Mouse (Mus musculus) gastrocnemius, adult 18-20 months (tissue): ENCODE results near the gene St6gal1. TPM values are rescaled to one million over a fixed set of nuclear protein-coding genes. Genes with fewer than 3 reads are reported as not detected.
"Not testable (repeated sequence)": the region's sequence is repeated elsewhere in the genome, so short reads cannot be mapped to it uniquely, and the experiment has no call there.

Source experiments
- DNase-seq: peaks from one replicate; pipeline ENCODE4 v3.0.0; 2021; ENCODE audit warnings: low spot score
- long read RNA-seq, 2 experiments: library from polyadenylated mRNA; stranded (forward); transcript quantifications; one replicate each; pipeline ENCODE4 v2.0.0; 2021
- total RNA-seq, 2 experiments: library from RNA; stranded (reverse); gene quantifications; 2 replicates each; pipeline ENCODE4 v1.2.3; 2021

St6gal1 gene
- total RNA-seq = 1 to 10 TPM; 3.6 to 4.7 TPM
- long read RNA-seq, experiment 1, full-length matches to known transcripts = 2 of 2 reads
- long read RNA-seq, experiment 1, partial matches to known transcripts = 0 of 2 reads
- long read RNA-seq, experiment 1, other reads (novel, unspliced or antisense) = 0 of 2 reads
- long read RNA-seq, experiment 2, full-length matches to known transcripts = 1 of 3 reads
- long read RNA-seq, experiment 2, partial matches to known transcripts = 0 of 3 reads
- long read RNA-seq, experiment 2, other reads (novel, unspliced or antisense) = 2 of 3 reads

DNA sequence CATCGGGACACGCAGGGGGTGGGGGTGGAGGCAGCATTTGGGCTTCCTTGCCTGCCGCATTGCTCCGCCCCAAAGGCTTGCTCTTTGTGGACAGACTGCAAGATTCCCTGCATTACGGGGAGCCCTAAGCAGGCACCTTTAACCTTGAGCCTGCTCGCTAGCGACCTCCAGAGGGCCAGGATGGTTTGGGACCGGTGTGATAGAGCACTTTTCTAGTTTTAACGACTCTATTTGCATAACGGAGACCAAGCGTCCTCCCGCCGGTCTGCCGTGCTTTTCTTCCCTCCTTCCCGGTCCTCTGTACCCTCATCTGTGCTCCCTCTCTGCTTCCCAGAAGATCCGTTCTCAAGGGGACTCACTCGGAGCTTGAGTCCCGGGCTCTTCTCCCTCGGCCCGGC lies at the start of gene St6gal1:
St6gal1 (plus strand) TSS at position 70 of the 398 bp plus-strand sequence.
- DNase-seq = peak; percentile 76

DNA sequence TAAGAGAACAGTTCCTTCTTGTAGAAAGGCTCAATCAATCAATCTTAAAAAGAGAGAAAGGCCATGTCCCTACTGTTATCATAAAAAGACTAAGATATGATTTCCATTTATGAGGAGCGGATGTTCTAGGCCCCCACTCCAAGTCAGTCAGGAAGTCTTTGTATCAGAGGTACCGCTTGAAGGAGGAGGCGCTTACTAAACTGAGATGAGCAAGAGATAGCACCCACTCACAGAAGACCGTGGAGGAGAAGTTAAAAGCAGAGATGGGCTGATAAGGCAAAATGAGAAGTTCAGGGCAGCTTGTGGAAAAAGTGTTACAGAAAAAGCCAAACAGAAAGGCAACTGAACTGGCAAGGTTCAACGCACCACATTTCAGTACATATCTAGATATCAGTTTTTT lies 49.7 kb upstream of the St6gal1 start:
- no peak for DNase-seq

DNA sequence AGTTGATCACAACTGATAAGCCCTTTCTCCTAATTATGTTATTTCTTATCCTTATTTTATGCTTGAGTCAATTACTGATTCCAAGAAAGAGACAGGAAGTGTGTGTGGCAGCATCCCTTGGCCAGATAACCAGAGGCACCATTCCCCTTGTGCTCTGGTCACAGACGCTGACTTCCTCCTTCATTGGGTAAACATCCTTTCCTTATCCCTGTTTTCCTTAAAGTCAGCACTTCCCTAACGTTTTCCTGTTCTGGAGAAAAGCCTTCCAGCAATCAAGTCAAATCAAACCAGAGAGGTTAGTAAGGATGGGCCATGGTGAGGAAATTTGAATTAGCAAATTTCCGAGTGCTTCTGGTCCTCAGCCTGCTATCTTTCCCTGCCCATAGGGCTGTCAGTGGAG lies 48.6 kb upstream of the St6gal1 start:
- DNase-seq = no peak

DNA sequence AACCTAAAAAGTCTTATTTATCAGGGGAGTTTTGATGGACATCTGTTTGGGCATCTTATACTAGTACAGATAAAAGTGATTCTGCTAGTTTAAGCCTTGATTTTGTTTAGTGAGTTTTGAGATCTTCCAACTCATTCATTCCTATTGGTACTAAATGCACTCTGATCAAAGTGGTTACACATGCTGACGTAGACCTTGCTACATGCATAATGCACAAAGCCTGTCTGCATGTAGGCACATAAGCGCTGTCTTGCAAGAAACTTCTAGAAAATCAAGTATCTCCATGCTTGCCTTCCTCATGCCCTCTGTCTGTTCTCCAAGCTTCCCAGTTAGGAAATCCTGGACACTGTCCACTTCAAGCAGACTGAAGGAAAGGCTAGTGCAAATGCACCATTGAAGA lies 46.7 kb upstream of the St6gal1 start:
- no peak for DNase-seq

DNA sequence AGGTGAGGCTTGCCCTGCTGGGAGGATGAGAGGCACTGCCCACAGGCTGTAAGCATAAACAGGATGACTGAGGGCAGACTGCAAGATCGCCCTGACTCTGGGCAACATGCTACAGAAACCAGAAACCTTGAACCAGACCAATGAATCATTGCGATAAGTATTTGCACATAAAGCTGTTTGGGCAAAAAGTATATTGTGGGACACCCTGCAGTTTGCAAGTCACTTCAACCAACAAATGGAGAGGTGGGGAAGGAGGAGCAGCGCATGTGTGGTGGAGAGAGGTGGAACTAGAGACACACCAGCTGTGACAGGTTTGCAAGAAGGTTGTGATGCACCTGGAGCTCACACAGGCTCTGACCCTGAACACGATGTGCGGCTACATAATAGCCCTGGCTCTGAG lies 45.7 kb upstream of the St6gal1 start:
- no peak for DNase-seq

DNA sequence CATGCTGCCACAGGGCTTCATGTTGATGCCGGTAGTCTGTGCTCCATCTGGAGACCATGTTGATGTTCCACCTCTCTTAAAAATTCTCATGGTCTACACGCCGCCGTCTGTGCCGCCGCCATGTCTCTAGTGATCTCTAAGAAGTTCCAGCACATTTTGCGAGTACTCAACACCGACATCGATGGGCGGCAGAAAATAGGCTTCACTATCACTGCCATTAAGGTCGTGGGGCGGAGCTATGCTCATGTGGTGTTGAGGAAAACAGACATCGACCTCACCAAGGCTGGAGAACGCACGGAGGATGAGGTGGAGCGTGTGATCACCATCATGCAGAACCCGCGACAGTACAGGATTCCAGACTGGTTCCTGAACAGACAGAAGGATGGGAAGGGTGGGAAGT lies 45.1 kb upstream of the St6gal1 start:
- not testable (repeated sequence) for DNase-seq

DNA sequence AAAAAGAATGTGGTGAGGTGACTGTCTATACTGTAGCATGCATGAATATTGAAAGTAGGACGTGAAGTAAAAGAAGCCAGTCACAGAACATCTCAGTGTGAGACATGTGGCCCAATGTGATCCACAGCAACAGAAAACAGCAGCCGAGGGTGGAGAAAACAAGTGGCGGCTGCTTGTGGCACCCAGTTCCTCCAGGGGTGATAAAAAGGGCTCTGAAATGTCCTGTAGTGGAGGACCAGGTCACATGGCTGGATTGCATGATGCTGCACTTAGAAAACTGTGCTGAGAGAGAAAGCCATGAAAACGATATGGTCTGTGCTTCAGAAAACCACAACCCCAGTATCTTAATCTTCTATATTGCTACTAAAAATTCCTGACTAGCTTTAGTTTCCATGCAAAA lies 43.5 kb upstream of the St6gal1 start:
- no peak for DNase-seq

DNA sequence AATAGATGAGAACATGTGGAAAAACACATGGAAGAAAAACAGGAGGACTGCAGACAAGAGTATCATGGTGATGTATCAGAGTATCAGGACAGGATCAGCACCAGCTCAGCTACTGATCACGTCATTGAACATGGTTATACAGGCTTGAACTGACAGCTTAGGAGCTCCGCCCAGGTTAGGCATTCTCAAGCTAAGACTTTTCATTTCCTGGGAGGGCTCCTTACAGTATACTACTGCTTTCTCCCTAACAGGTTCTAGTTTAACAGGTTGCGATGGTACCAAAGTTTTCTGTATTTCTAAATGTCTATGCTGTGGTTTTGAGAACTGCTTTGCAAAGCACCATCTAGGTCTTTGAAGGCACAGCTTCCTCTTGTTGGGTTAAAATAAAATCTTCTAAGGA lies 43.1 kb upstream of the St6gal1 start:
- no peak for DNase-seq

DNA sequence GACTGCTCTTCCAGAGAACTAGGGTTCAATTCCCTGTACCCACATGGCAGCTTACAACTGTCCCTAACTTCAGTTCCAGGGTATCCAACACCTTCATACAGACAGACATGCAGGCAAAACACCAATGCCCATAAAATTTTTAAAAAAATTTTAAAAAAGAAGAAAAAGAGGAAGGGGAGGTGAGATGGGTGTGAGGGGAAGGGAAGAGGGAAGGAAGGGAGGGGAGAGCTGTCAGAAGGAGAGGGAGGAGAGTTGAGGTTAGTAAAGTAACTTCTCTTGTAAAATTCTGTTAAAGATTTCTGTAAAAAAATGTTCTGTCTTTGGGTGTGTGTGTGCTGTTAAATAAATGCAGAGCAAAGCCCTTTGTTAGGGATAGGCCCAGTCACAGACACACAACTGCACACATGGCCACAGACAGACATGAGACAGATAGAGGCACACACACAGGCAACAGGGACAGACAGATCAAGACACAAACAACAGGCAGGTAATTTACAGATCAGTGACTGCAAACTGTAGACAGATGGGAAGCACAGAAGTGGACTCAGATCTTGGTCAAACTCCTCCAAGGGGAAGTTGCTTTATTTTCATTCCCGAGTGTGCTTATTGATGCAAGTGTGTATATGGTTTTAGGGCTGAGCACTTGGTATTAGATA lies 42.5 kb upstream of the St6gal1 start:
- no peak for DNase-seq

DNA sequence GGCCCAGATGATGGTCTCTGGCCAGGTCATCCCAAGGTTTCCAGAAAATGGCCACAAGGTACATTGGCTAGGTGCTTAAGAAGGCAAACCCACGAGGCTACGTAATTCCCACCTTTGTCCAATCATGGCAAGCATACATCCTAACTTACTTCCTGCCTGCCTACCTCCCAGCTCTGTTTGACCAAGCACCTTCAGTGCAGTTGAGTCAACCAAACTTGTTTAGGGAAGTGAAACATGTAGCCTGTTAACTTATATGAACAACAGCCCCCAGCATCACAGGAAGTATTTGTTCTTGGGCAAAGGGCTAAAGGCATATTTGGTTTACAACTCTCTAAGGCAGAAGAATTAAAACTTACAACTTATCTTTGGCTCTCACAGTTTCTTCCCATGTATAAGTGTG lies 38.7 kb upstream of the St6gal1 start:
- DNase-seq = no peak

DNA sequence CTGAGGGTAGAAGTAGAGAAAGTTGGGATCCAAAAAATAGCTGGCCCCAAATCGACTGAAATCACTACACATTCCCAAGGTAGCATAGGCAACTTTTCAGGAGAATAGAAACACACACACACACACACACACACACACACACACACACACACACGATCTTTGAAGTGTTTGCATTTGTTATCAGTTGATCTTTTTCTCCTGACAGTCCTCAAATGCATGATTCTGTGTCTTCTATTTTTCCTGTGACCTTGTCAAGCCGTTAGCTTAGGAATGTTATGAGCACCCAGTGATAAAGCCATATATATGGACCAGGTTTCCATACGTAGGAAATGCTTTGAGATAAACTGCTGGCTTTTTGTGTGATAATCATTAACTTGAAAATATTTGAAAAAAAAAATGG lies 38.1 kb upstream of the St6gal1 start:
- DNase-seq = no peak

DNA sequence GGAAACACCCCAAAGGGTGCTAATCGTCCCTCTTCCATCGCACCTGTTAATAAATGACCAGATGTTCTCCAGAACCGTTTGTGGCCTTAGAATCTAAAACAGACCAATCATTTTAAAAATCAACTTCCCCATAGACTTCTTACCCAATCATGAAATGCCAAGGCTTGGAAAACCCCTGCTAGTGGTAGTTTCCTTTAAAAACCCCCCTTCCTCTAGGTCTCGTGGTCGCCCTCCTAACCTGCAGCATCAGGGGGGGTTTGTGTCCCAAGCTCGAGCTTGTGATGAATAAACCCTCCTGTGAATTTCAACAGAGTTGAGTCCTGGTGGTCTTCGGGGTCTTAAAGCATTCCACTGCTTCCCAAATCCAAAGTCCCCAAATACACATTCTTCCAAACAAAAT lies 36.6 kb upstream of the St6gal1 start:
- DNase-seq = no peak

DNA sequence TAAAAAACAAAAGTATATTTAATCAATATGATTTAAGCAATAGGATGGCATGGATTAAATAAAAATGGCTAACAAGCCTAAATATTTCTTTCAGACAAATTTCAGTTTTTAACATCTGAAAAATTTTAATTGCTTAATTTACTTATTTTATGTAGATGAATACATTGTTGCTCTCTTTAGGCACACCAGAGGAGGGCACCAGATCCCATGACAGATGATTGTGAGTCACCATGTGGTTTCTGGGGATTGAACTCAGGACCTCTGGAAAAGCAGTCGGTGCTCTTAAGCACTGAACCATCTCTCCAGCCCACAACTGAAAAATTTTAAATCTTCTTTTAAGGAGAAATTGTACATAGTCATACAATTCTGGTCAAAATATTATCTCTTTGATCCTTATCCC lies 34.9 kb upstream of the St6gal1 start:
- DNase-seq = no peak

DNA sequence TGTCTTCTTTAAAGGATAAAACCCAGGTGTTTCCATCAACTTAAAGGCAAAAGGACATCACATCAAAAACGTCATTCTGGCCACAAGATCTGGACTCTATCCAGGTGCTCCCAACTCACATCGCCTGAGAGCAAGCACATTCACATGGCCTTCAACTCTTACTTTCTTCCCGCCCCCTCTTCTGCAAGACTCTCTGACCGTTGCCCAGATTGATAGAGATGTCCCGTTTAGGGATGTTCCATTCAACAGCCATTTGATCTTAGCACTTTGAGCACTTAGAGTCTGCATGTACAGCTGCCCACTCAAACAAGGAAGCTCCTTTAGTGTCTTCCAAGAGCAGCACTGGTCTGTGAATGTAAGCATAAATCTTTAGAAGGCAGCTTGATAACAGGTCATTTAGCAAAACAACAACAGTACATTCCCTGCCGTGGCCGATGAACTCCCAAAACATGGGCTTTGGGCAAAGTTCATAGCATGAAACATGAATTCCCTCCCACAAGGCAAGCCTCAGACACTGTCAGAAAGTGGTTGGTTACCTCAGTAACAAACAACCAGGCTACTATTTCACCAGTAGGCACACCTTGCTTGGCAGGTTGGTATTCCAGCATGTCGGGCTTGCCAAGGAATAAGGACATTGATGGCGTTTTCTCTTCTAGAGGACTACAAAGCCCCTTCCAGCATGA lies 32.8 kb upstream of the St6gal1 start:
- DNase-seq = no peak

DNA sequence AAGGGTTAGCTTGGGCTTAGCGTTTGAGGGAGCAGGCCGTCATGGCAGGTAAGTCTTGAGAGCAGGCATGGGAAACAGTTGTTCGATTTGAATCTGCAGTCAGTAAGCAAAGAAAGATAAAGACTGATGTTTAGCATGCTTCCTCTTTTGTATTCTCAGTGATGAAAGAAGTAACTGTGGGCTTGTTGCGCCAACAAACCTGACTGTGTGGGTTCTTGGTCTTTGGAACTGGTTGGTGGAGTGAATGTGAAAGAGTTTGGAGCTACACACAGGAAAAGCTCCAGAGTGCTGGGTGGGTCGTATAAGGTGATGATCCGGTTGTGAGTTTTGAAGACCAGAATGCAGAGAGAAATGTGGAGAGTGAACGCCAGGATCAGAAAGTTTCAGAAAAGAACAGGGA lies 28.9 kb upstream of the St6gal1 start:
- DNase-seq = no peak

DNA sequence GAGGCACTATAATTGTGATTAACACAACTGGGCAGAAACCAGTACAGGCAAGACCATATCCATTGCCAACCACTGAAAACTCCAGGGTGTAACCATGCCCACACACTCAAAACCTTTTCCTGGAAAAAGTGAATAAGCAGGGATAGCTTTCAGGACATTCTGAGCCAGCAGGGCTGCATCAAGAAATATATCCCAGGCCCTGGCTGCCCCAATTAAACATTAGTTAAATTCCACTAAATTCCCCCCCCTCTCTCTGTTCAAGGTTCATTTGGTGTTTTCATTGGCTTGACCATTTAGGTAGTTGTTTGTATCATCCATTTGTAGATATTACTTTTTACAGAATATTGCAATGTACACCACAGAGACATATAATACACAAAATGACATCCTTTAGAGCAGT lies 28.2 kb upstream of the St6gal1 start:
- DNase-seq = no peak

DNA sequence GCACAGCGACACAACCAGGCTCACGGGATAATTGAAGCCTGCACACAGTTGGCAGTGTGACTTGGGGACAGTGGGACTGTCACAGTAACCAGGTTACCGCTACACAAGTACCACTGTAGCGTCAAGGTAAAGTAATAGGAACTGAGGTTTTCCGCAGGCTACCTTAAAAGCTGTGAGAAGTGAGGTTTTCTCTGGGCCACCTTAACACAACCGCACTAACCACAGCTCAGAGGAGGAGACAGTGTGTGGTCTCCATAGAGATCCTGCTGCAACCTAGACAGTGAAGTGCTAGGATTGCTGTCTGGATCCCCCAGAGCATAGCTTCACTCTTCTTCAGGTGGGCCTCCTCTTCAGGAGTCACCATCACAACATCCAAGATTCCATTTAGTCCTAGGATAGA lies 27.7 kb upstream of the St6gal1 start:
- DNase-seq = no peak

DNA sequence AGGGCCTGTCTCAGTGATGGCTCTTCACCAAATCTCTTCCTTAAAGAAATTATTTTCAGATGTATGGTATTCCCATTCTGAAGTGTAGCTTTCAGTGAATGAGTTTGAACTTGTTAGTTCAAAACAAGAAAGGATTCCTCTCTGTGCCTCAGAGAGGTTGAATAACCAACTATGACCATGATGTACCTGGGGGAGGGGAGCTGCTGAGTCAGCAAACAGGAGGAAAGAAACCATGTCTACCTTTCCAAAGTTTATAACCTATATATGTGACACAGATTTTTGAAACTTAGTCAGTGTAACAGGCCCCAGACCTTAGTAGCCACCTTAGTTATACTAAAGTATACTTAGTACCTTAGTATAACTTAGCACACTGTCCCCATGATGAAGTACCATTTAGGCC lies 23.0 kb upstream of the St6gal1 start:
- DNase-seq = no peak

DNA sequence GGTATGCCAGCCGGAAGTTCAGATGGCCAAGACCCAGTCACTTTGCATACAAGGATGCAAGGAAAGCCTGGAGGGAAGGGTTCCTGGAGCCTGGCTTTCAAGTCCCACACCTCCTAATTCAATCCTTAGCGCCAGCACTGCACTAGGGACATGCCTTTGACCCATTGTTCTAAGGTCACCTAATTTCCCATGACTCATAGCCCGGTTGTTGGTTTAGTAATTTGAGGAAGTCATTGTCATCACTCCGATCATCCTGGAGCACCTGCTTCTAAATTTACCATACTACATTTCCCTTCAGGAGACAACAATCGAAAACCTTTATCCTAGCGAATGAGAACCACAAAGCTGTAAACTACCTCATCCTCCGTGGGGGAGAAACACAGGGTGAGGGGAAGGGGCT lies 10.2 kb upstream of the St6gal1 start:
- DNase-seq = no peak

DNA sequence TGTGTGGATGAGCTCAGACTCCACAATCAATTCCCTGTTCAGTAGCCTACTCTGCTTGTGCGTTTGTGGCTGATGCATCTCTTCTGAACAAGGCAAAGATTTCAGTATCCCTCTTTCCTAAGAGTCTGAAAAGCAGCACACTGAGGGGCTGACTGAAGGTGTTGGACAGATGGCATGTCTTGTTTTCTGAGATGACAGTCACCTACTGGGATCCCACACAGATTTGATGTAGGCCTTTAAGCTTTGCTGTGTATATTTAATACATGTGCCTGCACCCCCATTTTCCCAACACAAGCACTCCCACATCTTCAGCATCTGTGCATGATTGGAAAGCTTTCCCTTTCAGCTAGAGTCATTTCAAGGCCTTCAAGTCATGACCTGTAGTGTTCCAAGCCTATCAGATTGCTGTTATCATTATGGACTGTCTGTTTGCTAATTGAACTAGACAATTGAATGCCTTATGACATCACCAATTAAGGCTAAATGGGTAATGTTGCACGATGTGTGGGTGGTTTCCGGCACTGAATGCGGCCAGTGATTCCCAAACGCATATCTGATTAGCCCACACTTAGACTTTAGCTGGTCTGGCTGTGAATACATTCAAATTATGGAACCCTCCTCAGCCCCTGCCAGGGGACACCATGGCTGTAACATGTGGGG lies 9.2 kb upstream of the St6gal1 start:
- DNase-seq = no peak

DNA sequence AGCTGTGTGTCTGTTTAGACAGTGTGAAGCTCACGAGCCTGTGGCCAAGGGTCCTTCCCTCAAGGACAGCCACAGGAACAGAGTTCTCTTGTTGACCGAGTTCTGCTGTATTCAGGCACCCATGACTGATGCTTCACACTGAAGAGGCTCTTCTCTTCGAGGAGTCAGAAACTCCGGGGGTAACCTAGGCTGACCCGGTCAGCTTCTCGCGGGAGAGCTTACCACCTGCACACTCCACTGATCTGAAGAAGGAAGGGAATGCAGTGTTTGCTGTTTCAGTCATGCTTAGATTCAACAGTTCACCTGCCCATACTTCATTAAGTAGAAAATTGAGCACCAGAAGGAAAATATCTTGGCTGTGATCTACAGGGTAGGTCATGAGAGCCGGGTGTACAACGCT lies 8.2 kb upstream of the St6gal1 start:
- DNase-seq = no peak

DNA sequence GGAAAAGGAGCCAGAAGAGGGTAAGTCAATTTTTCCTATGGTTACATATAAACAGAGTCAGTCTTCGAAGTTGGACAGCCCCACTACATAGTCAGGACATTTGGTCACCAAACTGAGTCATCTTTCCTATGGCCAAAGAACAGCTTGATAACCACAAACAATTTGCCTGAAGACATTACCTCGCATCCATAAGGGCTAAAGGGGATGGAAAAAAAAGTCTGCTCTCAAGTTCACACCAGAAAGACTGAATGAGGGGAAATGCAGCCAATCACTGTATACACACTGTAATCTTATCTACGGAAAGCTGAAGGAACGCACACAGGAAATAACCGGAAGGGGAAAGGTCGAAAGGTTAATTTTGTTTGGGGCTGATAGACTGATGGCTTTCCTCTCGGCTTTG lies 6.2 kb upstream of the St6gal1 start:
- DNase-seq = no peak
